Mouse (Mus musculus): ENCODE results near the gene Gas7. TPM values are rescaled to one million over a fixed set of nuclear protein-coding genes. Genes with fewer than 3 reads are reported as not detected.

Gene Gas7
- total and polyA plus RNA-seq, 3 experiments, result 5.8 to 11.5 (median 9.3) TPM

DNA sequence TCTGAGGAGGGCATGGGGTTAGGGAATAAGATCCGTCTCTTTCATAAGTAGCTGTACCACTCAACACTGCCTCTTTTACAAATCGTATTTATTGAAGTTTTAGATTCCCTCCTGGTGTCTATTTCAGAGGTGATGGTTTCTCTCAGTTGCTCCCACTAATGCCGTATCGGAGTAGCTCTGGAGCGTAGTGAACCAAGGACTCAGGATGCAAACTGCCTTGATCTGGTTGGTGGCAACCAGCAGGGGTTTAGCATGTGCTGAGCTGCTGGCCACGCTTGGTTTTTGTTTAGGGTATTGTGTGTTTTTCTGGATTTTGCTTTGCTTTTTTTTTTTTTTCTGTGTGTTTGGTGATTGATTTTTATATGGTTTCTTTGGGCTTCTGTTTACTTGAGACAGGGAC is 141.6 kb downstream of the Gas7 start:
- DNase-seq, result no peak
- no peaks in the 10 kb centered on the region for H3K79me2 ChIP-seq (replicated peaks; ENCODE audit: control insufficient read depth, insufficient read depth, low read length)
- H3K36me3 ChIP-seq (ENCODE audit: control insufficient read depth, insufficient read depth, low read length), result no peaks in the 10 kb centered on the region
- TF ChIP-seq CTCF (IDR thresholded peaks at IDR 0.05), result no peak
- intact Hi-C loops (cut with DNase I), result no loop called here
- H3K9ac ChIP-seq (ENCODE audit: low read depth, low read length), result no peak overlapping the region
- peaks cover 2% of the 10 kb centered on the region for H3K4me1 ChIP-seq (ENCODE audit: control insufficient read depth, insufficient read depth, low read length)
- H3K27me3 ChIP-seq (ENCODE audit: control insufficient read depth, insufficient read depth, low read length), result no peaks in the 10 kb centered on the region
- WGBS, result 95% methylated on average over 6 of the region's 6 CpGs
- H3K4me3 ChIP-seq, result no peak overlapping the region
- no peak overlapping the region for H3K27ac ChIP-seq

DNA sequence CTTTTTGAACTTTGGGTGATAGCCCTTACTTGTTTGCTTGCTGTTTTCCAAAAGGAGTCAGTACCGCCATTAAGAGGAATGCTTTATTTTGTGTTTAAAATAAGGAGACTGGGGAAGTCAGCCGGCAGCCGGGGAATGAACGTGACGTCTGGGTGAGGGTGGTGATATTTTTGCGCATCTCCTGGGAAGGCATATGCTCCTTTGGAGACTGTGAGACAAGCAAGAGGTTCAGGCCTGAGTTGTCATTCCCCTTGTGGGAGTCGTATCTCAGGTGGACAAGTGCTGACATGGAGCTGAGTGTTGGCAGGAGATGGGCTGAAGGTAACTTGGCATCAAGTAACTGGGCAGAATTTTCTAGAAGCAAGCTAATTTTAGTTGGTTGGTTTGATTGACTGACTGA is 142.2 kb downstream of the Gas7 start:
- intact Hi-C loops (cut with DNase I), result no loop called here
- Histone ChIP-seq H3K27ac (no peak overlapping the region), H3K36me3 (ENCODE audit: control insufficient read depth, insufficient read depth, low read length) (no peaks in the 10 kb centered on the region), H3K9ac (ENCODE audit: low read depth, low read length) (no peak overlapping the region), H3K79me2 (replicated peaks; ENCODE audit: control insufficient read depth, insufficient read depth, low read length) (no peaks in the 10 kb centered on the region), H3K4me1 (ENCODE audit: control insufficient read depth, insufficient read depth, low read length) (peaks cover 2% of the 10 kb centered on the region), H3K27me3 (ENCODE audit: control insufficient read depth, insufficient read depth, low read length) (no peaks in the 10 kb centered on the region), H3K4me3 (no peak overlapping the region)
- no peak for TF ChIP-seq CTCF (IDR thresholded peaks at IDR 0.05)
- TF ChIP-seq EP300 (IDR thresholded peaks at IDR 0.05; ENCODE audit: insufficient read depth, low read depth, low read length), result no peak
- no peak for TF ChIP-seq POLR2A (IDR thresholded peaks at IDR 0.05; ENCODE audit: insufficient read depth, low read depth, low read length)
- DNase-seq, result no peak
- 66% methylated on average over 7 of the region's 7 CpGs for WGBS

DNA sequence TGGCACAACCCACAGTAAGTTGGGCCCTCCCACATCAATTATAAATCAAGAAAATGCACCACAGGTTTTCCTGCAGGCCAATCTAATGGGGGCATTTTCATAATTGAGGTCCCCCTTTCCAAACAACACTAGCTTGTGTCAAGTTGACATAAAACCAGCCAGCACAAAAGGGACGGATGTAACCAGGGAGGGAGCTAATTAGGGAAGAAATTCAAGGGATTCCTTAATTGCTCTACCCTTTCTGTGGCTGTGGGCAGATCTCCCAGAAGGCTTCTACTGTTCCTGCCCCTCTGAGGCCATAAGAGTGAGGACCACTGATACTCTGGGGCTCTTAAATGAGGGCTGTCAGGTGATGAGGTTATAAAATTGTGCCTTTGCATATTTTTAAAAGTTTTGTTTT is 143.9 kb downstream of the Gas7 start:
- intact Hi-C loops (cut with DNase I), result no loop called here
- Histone ChIP-seq H3K79me2 (replicated peaks; ENCODE audit: control insufficient read depth, insufficient read depth, low read length) (no peaks in the 10 kb centered on the region), H3K4me1 (ENCODE audit: control insufficient read depth, insufficient read depth, low read length) (peaks cover 2% of the 10 kb centered on the region), H3K27ac (no peak overlapping the region), H3K36me3 (ENCODE audit: control insufficient read depth, insufficient read depth, low read length) (no peaks in the 10 kb centered on the region), H3K4me3 (no peak overlapping the region), H3K27me3 (ENCODE audit: control insufficient read depth, insufficient read depth, low read length) (no peaks in the 10 kb centered on the region), H3K9ac (ENCODE audit: low read depth, low read length) (no peak overlapping the region)
- WGBS, result 69% methylated on average over 1 of the region's 1 CpGs
- no peak for DNase-seq
- TF ChIP-seq EP300 (IDR thresholded peaks at IDR 0.05; ENCODE audit: insufficient read depth, low read depth, low read length), result no peak
- TF ChIP-seq POLR2A (IDR thresholded peaks at IDR 0.05; ENCODE audit: insufficient read depth, low read depth, low read length), result no peak
- TF ChIP-seq CTCF (IDR thresholded peaks at IDR 0.05), result no peak

DNA sequence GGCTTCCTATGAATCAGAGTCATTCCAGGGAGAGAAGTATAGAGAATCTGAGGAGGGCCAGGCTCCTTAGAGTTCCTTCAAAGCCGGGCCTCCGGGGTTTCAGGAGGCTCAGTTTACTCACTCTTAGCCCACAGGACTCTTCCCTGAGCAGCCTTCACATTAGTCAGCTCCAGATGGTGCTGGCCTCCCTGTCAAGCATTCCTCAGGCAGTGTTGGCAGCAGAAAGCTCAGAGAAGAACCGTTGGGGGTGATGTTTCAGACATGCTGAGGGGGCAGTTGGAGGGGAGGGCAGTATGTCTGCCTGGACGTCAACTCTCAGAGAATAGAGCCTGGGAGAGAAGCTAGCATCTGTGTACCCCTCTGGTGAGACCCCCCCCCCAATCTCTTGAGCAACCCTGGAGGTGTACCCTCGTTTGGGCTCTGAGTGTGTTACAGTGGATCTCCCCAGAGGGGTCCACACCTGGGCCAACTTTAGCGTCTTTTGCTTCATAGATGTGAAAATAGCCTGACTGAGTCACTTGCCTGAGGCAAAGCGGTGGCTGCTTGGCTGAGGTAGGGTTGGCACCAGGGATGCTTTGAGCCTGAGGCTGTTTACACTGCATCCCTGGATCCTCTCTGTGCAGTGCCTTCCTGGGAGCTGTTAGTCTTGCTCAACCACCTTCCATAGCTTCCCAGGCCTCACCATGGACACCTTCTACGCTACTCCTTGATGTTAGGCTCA is 145.6 kb downstream of the Gas7 start:
- 75% methylated on average over 8 of the region's 8 CpGs for WGBS
- TF ChIP-seq POLR2A (IDR thresholded peaks at IDR 0.05; ENCODE audit: insufficient read depth, low read depth, low read length) (no peak), EP300 (IDR thresholded peaks at IDR 0.05; ENCODE audit: insufficient read depth, low read depth, low read length) (no peak), CTCF (IDR thresholded peaks at IDR 0.05) (no peak)
- DNase-seq, result no peak
- intact Hi-C loops (cut with DNase I), result no loop called here
- Histone ChIP-seq H3K9ac (ENCODE audit: low read depth, low read length) (no peak overlapping the region), H3K4me3 (no peak overlapping the region), H3K27me3 (ENCODE audit: control insufficient read depth, insufficient read depth, low read length) (no peaks in the 10 kb centered on the region), H3K36me3 (ENCODE audit: control insufficient read depth, insufficient read depth, low read length) (no peaks in the 10 kb centered on the region), H3K4me1 (ENCODE audit: control insufficient read depth, insufficient read depth, low read length) (peaks cover 2% of the 10 kb centered on the region), H3K79me2 (replicated peaks; ENCODE audit: control insufficient read depth, insufficient read depth, low read length) (no peaks in the 10 kb centered on the region), H3K27ac (no peak overlapping the region)

DNA sequence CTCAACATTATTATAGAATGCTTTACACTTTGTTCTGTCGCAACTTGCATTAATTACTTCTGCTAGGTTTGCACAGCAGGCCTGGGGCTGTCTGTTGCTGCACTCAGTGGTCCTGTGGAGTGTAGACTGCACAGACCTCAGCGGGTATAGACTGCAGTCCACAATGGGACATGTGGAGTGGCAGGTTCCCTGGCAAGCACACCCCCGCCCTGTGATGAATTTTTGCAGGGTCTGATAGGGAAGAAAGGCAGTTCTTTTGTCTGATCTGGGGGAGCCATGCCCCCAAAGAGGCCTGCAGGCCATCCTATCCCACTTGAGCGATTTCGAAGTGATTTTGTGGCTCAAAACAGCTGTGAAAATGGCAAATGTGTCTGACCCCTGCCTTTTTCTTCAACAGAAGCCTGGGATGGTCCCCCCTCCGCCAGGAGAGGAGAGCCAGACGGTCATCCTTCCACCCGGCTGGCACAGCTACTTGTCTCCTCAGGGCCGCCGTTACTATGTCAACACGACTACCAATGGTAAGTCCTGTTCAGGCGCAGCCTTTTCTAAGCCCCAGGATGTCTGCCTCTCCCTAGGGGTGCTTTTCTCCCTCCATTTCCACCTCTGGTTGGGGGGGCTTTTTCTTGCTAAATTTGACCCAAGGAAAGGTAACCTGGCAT is 147.6 kb downstream of the Gas7 start:
- H3K36me3 ChIP-seq (ENCODE audit: control insufficient read depth, insufficient read depth, low read length), result no peaks in the 10 kb centered on the region
- no peak for DNase-seq
- H3K27ac ChIP-seq, result no peak overlapping the region
- no peaks in the 10 kb centered on the region for H3K79me2 ChIP-seq (replicated peaks; ENCODE audit: control insufficient read depth, insufficient read depth, low read length)
- 84% methylated on average over 12 of the region's 12 CpGs for WGBS
- no peak overlapping the region for H3K9ac ChIP-seq (ENCODE audit: low read depth, low read length)
- intact Hi-C loops (cut with DNase I), result no loop called here
- TF ChIP-seq POLR2A (IDR thresholded peaks at IDR 0.05; ENCODE audit: insufficient read depth, low read depth, low read length), result no peak
- no peak for TF ChIP-seq EP300 (IDR thresholded peaks at IDR 0.05; ENCODE audit: insufficient read depth, low read depth, low read length)
- no peak for TF ChIP-seq CTCF (IDR thresholded peaks at IDR 0.05)
- H3K4me3 ChIP-seq, result no peak overlapping the region
- H3K27me3 ChIP-seq (ENCODE audit: control insufficient read depth, insufficient read depth, low read length), result no peaks in the 10 kb centered on the region
- H3K4me1 ChIP-seq (ENCODE audit: control insufficient read depth, insufficient read depth, low read length), result peaks cover 2% of the 10 kb centered on the region; the same call in 1 of the 2 replicates

DNA sequence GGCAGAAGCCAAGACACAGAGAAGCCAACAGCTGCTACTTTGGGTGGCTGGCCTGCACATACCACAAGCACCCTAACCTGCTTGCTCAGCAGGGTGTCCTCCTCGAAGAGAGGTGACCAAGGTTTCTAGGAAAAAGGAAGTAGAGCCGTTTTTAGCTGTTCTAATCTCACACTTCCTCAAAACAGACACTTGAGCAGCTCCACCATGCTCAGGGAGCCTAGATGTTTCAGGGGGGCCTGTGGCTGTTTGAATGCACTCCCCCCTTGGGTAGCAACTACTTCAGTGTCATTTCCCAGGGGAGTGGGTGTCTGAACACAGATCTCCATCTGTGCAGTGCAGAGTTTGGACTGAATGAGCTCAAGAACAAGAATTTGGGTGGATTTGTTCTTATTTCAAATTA is 149.2 kb downstream of the Gas7 start:
- Histone ChIP-seq H3K27ac (no peak overlapping the region), H3K4me3 (no peak overlapping the region), H3K79me2 (replicated peaks; ENCODE audit: control insufficient read depth, insufficient read depth, low read length) (no peaks in the 10 kb centered on the region), H3K4me1 (ENCODE audit: control insufficient read depth, insufficient read depth, low read length) (no peaks in the 10 kb centered on the region), H3K9ac (ENCODE audit: low read depth, low read length) (no peak overlapping the region), H3K27me3 (ENCODE audit: control insufficient read depth, insufficient read depth, low read length) (no peaks in the 10 kb centered on the region), H3K36me3 (ENCODE audit: control insufficient read depth, insufficient read depth, low read length) (no peaks in the 10 kb centered on the region)
- 37% methylated on average over 2 of the region's 2 CpGs for WGBS
- peak in 1 of 2 experiments; percentile 30 for DNase-seq
- no peak for TF ChIP-seq CTCF (IDR thresholded peaks at IDR 0.05)
- no peak for TF ChIP-seq POLR2A (IDR thresholded peaks at IDR 0.05; ENCODE audit: insufficient read depth, low read depth, low read length)
- TF ChIP-seq EP300 (IDR thresholded peaks at IDR 0.05; ENCODE audit: insufficient read depth, low read depth, low read length), result no peak
- intact Hi-C loops (cut with DNase I), result no loop called here

All from heart, adult 2 months (tissue).